Mouse (Mus musculus) gastrocnemius, adult 8-10 months (tissue): ENCODE measurements at regions not wholly inside any gene's neighbourhood (a gene's known extent, or its start where the extent isn't known, plus 50 kb on each side); places are given as distances from the start of the nearest gene placed in this dataset.
A peak's percentile ranks its signal among the peaks of the same experiment; 100 is the strongest.

Source experiments
- DNase-seq, 2 experiments: peaks; one replicate each; pipeline ENCODE4 v3.0.0; 2022; ENCODE audit warnings: low spot score in 2 of 2

DNA sequence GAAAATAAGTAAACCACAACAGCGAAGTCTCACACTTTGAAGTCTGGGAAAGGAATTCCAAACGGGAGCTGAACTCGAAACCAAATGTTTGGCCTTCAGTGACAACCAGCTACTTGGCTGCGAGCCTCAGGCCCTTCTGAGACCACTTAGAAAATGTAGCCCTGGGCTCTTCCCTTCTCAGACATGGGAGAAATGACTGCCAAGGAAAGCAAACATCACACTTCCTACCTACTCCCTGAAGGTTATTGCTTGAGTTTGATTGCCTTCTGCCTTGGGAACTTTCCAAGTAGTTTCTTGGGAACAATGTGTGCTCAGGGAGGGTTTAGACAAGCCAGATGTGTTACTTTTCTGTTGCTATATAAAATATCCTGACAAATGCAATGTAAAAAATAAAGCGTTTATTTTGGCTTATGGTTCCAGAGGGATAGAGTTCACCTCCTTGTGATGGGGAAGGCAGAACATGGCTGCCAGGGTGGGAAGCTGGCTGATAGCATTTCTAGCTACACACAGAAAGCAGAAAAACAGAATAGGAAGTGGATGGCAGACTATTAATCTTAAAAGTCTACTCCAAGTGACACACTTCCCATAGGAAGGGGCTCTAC is 194.8 kb upstream of the Rack1 start:
- DNase-seq: peak; percentile 28 to 46

DNA sequence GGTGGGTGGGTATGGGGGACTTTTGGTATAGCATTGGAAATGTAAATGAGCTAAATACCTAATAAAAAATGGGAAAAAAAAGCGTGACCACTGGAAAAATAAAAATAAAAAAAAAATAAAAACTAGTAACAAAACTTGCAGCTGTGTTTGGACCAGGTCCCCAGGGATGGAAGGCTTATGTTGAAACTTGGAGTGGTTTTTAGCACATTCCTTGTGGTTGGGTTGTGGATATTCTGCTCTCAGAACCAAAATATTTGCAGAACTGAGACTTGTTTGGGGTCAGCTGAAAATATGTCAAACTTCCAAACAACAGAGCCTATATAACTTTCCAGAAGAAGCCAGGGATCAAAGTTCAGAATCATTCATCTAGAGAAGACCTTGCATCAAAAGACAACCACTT is 199.0 kb upstream of the Rack1 start:
- DNase-seq: no peak

DNA sequence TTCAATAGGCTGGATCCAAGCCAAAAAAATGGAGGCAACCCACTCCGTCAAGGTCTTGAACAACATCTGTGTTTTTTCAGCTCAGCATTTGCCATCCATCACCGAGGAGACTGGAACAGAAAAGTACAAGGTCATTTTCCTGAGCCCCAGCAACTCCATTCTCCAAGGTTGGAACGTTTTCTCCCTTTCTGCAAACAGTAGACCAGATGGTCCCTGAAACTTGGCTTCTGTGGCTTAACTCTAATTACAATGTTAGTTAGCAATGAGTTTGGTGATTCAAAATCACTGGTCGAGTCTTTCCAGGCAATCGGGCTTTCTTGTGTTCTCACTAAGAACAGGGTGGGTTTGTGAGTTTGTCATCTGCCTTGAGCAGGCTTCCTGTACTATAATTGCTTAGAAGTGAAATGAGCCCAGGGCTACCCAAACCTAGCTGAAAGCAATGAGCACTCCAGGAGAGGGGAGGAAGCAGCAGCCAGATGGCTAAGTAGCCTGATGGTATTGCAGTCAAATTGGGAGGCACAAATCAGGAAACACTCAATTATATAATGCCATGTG is 200.5 kb upstream of the Rack1 start:
- no peak for DNase-seq

DNA sequence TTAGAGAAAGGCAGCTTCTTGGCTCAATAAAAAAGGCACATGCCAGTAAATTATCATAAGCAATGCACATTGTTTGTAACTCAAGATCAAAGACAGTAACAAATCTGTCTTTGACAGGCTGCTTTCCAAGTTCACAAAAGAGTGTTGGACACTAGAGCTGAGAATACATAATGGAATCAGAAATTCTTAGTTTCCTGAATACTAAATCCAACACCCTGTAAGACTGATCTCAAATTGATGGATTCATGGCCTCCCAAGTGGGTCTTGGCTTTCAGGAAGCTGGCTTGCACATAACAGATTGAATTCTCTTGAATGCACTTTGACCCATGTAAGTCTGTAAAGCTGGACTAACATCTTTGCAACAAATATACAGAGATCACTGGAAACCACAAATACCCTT is 201.1 kb upstream of the Rack1 start:
- DNase-seq: no peak

DNA sequence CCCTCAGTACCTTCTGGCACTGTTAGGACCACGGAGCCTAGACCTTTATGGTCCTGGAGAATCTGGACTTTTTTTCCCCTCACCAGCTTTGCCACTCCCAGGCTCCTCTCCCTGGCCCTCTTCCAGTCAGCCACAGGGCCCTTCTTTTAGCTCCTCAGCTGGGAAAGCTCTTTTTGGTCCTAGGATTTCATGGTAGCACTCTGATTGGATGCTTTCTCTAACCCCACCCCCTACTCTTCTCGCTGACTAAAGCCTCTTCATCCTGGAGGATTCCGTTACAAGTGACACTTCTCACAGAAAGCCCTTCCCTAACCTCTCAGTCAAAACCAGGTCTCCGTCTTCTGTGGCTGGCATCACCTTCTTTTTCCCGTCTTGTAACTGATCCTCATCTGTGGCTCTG is 205.7 kb upstream of the Rack1 start:
- no peak for DNase-seq

DNA sequence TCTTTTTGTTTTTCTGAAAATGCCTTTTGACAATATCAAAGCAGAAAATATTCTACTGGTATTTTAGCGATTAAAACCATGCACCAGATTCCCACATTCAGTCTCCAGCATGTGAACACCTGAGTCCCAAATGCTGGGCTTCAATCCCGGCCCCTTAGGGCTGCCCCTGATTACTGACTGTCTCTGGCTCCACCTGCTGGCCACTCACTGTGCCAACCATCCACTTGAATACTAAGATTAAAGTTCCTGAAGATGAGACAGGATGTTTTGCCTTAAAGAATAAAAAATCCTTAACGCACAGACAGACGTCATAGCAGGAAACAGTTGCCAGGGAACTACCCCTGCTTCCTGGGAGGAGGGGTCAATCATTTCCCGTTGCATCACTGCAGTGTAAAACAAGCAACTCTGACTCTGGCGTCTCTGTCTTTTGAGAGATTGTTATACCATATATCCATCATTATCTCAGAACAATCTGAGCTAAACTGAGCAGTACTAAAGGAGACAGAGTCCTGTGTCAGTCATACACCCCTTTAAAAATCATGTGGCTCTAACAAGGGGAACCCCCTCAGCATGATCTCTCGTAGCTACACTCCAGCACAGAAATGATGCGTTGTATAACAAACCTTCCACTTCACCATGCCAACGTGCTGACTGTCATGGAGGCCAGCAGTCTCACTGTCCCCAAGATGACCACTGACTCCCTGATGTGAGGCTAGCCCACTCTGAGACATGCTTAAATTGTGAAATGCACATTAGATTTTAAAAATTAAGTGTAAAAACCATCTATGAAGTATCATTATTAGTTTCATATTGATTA is 211.1 kb upstream of the Rack1 start:
- no peak for DNase-seq

DNA sequence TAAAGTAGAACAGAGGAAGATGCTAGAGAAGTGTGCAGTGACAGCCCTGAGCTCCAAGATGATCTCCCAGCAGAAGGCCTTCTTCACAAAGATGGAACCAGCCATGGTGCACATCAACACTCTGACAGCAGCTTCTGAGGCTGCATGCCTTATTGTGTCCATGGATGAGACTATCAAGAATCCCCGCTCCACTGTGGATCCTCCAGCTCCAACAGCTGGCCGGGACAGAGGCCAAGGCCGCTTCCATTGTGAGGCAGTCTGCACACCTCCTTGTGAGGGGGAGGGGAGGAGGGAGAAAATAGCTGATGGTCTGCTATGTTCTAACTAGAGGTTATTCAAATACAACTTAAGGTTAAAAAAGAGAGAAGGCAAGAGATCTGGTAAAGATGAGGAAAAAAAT is 231.4 kb upstream of the Rack1 start:
- no peak for DNase-seq

DNA sequence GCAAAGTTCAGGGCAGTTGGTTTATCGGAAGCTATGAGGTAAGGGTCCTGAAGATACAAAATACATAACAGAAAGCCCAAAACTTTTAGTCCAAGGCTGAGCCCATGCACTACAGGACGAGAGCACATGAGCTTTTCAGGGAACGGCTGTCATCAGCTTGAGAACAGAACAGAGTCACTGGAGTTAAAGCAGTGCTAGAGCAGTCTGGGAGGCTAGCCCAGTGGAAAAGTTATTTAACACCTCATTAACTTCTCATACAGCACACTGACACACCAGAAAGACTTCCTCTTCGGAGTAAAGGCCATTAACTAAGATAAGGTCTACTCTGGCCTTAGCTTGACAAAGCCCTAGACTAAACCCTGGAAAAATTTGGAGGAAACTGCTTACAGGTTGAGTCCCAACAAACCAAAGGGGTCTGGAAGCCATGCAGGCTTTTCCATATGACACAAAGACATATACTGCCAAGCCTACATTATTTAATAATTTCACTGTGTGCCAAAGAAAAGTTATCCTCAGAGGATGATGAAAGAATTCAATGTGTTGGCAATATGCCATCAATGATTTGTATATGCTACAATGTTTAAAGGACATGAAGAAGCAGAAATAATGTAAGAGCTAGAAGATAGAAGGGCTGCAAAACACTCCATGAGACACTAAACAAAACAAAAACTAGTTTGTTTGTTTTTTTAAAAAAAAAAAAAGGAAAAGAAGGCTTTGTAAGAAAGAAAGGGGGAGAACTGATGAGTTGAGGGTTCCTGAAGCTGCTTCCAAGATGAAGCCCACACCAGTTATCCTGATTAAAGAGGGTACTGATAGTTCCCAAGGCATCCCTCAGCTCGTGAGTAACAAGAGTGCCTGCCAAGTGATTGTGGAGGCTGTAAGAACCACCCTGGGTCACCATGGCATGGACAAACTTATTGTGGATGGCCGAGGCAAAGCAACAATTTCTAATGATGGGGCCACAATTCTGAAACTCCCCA is 232.3 kb upstream of the Rack1 start:
- DNase-seq: no peak

DNA sequence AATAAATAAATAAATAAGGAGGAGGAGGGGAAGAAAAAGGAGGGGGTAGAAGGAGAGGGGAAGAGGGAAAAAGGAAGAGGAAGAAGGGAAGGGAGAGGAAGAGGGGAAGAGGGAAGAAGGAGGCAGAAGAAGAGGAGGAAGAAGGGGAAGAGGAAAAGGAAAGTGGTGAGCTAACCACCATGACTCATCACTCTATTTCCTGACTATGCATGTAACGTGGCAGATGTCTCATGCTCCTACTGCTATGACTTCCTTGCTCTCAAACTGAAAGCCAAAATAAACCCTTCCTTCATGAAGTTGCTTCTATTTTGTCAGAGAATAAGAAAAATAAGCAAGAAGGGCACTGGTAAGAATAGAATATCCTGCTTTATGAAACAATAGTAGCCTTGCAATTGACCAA is 242.1 kb upstream of the Rack1 start:
- DNase-seq: no peak

DNA sequence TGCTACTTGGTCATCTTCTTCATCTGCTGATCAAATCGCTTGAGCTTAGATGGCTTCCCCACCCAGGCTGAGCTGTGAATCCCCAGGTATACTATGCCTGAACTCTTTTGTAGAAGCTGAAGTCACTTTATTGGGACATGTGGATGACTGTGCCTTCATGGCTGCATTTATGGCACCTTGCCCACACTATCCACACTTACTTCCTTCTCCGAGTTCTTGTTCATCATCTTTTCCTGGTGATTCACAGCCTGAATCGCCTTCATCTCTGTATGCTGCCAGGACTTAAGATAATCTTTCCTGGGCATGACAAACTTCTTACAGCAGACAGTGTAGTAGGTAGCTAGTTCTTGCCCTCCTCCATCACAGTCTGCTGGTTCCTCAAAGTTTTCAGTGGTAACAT is 248.1 kb upstream of the Rack1 start:
- no peak for DNase-seq

DNA sequence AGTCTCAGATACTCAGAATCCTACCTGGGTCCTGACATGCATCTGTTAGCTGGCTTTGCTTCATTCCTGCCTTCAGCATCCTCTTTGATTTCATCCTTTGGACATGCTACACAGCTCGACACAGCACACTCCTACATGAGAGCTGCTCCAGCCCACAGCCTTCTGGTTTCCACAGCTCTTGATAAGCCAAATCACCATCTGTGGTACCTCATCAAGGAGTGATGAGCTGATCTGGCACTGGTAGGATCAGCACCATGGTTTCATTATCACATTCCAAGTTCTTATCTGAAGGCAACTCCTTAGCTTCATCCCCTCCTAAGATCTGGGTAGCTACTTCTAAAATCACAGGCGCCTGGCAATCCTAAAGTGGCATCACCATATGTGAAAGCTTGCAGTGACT is 248.9 kb upstream of the Rack1 start:
- no peak for DNase-seq

DNA sequence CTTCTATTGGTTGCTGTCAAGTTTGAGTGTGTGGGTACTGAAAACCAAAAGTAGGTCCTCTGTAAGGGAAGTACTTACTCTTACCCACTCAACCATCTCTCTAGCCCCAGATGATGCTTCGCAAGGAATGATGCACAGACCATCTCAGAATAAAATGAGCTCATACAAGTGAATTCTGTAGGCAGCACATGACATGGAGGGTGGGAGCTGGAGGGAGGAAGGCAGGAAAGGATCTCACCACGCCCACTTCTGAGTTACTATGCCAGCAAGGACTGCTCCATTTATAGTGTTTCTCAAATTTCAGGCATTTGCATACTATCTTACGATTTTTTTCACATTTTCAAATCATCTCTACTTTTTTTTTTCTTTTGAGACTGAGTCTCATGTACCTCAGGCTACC is 273.8 kb upstream of the Rack1 start:
- DNase-seq: no peak

DNA sequence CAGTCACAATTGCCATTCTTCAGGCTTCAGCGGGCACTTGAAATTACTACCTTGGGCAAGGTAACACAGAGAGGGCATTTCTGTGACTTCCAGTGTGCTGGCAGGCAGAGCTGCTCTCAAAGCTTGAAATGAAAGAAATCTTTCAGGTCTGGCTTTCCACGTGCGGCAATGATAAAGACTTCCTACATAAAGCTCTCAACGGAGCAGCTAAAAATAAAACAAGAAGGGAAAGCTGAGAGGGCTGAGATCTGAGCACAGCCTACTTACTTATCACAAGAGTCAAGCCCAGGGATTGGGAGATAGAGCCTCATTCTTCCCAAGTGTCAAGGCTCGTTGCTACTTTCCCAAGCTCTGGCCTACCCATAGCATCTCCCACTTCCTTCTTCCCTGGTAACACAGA is 274.6 kb upstream of the Rack1 start:
- DNase-seq: no peak

DNA sequence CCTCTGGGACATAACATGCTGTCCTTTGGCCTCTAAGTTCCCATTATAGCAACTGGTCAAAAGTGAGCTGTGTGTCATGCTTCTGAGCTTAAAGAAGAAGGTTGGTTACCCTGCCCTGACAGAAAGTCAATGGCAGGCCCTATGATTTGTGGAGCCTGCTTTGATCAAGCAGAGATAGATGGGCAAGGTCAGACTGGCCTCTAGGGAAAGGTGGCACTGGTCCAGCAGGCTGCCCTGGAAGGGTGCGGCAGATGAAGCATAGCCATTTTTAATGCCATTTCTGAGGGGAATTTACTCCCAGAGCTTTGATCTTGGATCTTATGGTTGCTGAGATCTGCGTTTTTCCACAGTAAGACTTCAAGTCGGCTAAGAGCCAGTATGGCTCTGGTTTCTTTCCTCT is 293.2 kb upstream of the Rack1 start:
- no peak for DNase-seq

DNA sequence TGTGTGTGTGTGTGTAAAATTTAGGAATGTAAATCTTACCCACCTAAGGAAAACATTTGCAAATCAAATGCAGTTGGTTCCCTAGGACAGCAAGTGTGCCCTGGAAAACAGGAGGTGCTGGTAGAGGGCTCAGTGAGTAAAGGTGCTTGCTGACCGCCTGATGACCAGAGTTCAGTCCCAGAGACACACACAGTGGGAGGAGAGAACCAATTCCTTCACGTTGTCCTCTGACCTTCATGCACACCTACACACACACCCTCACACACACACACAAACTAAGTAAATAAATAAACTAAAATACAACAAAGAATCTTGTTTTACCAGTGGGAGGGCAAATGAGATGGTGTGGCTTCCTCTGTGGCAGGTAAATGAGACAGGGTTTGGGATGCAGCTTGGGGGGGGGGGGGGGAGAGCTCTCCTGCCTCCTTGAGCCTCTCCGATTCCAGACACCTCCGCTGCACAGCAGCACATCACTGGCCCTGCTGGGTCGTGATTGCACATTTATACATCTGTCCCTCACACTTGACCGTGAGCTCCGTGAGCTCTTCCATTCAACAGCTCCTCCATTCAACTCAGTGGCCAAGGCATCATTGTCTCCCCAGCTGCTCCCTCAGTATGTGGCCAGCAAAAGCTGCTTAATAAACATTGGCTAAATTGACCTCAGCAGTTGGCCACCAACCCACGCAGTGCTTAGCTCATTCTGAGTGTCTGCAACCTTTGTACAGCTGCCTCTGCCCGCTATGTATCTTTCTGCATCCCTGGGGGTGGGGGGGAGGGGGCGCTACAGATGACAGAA is 297.9 kb upstream of the Rack1 start:
- no peak for DNase-seq

DNA sequence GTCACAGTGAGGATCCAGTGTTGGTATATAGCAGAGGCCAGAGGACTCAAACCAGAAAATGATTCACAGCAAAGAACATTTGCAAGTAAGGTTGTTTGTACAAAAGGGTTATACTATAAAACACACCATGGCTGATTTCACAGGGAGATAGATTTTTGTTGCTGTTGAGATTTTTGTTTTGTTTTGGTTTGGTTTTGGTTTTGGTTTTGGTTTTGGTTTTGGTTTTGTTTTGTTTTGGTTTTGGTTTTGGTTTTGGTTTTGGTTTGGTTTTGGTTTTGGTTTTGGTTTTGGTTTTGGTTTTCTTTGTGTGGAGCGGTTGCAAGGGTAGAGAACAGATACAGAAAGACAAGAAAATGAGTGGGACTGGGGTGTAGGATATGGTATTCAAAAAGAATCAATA is 301.1 kb upstream of the Rack1 start:
- no peak for DNase-seq

DNA sequence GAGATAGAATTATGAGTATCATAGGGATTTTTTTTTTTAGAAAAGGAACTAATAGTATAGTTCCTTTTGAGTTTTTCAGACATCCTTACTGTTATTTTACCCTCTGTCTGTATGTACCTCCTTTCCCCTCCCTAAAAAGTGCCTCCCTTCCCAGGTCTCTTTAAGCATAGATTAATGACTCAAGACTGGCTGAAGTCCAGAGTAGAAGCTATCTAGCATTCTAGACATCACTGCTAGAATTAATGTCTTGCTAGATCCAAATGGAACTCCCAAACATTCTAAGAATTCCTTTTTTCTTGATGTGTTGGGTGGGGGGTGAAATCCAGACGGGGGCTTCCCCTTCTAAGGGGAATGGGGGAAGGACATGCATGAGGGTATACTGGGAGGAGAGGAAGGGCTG is 311.8 kb upstream of the Rack1 start:
- DNase-seq: no peak

DNA sequence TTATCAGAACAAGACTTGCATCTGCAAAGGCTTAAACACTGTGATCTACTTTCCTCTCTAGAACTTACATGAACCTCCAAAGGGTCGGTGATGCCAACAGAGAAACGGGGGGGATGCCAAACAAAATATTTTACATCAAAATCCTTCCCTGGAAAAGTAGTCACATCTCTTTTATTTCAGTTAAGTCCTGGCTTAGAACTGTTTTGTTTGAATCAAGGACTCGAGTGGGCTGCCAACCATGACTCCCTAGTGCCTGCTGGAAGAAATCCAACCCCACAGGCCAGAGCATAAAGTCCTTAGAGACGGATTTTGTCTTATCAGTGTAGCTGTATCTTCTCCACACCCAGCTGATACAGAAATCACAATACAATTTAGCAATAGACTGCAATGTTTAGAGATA is 336.1 kb upstream of the Rack1 start:
- DNase-seq: no peak

DNA sequence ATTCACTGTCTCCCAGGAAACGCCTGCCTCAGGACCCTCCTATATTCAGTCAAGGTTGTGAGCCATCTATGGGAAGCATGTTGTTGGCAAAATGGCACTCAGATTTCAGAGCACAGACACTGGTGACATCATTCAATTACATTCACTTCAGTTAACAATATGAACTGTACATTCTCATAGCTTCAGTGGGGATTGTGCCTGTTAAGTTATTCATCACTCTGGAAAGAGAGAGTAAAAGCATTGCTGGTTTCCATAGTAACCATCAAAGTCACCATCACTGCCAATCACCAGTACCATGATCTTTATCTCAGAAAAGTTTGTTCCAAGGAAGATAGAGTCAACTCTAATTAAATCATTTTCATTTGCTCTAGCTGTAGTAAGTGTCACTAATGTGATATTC is 350.2 kb upstream of the Rack1 start:
- no peak for DNase-seq

DNA sequence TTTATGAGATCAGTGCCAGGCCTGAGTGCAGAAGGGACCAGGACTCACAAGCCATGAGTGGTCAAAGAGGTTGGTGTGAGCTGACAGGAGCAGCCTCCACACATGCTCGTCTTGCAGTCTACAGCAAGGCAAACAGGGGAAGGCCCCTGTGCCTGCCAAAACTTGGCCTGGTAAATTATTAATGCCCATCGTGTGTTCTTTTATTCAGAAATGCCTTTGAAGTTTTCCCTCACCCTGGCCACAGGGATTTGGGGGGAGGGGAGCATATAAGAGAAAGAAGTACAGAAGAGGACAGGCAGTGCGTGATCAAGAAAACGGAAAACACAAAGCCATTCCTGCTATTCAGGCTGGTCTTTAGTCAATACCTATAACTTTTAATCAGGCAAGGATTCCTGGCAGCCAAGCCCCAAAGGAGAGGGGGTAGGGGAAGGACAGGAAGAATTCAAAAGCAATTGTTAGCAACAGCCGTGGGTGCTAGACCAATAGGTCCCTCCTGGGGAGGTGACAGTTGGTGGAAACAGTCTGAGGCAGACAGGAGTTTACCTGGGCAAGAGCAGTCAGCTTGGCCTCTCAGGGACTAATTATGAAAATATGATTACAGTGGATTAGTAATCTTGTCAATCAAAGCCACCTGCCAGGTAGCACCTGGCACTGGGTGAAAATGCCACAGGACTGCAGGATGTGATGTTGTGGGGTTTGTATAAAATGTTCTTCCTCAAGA is 357.4 kb upstream of the Rack1 start:
- DNase-seq: no peak
